Mouse (Mus musculus) liver, postnatal 0 days (tissue): ENCODE data around the gene Zfp169.

Experiments
- CTCF ChIP-seq: sonication (generic); IDR thresholded peaks from 2 replicates; pipeline ENCODE4 v1.5.1; 2016; ENCODE audit warnings: antibody characterized with exemption, low read depth
- EP300 ChIP-seq: IDR thresholded peaks from 2 replicates; pipeline ENCODE4 v1.6.1; 2016; ENCODE audit warnings: antibody characterized with exemption, low read depth, mild to moderate bottlenecking

GRCm38 (mm10) chr13:48438321-48438720, 74.9 kb downstream of the Zfp169 start:
- TF ChIP-seq CTCF (no peak), EP300 (no peak)
